Mouse (Mus musculus) small intestine, adult 2 months (tissue): Measurements from ENCODE around the gene Sorcs2.

Experiments
- CTCF ChIP-seq: fragments of 200-500 bp; IDR thresholded peaks from 2 replicates; pipeline ENCODE4 v1.5.1; 2012; ENCODE audit warnings: low read depth, mild to moderate bottlenecking, control low read depth, inconsistent platforms, low read length, moderate library complexity, mixed read lengths; ENCODE audit not compliant: insufficient replicate concordance, insufficient read length; ENCODE audit errors: extremely low read depth
- POLR2A ChIP-seq: fragments of 200-500 bp; IDR thresholded peaks from 2 replicates; pipeline ENCODE4 v1.6.1; 2012; ENCODE audit warnings: low read depth, mild to moderate bottlenecking, control low read depth, inconsistent platforms, low read length, moderate library complexity

DNA sequence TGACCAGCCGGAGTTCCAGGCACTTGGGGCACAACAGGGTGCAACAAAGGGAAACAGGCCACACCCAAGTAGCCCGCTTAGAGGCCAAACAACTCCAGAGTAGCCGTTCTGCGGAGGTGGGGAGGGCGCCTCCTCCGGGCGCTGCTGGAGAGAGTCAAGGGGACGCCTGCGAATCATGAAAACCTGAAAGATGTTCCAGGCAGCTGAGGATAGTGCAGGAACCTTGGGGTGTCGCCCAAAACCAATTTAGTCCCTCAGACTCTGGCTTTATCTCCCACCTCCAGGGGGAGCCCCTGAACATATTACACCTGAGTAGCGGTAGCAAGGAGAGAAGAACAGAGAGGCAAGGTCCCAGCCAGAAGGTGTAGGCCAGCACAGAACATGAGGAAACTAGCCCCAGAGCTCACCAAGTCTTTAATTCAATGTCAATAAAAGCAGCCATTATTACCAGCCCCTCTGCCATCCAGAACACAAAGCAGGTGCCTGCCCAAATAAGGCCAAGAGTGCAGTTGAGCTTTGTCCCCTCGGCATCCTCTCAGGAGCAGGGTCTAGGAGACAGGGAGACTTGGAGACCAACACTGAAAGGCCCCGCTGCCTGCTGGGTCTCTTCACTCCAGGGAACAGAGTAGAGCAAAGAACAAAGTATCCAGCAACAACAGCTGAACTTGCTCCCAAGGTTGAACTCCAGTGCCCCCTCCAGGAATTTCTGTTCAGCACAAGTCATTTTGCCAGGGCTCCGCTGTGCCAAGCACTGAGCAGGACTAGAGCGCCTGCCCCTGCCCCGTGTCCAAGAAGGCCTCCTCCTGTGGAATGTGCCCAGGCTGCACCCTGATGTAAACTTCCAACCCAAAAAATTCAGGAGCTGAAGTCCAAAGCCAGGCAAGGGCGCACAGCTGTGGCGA, 775 bp upstream of the Sorcs2 start:
- peak; percentile 56 for TF ChIP-seq CTCF
- TF ChIP-seq POLR2A = no peak
